Mouse (Mus musculus): ENCODE measurements around the gene Pskh1.

Gene Pskh1

GRCm38 (mm10) chr8:105900180-105900940, at the start of gene Pskh1:
Gene Pskh1, plus strand, starts transcription at chr8:105900441.
- DNase-seq (ENCODE audit: low read depth, low spot score) = peak; percentile 96

- DNase-seq (ENCODE audit: low read depth, low spot score) = no peak
Measured at GRCm38 (mm10) chr8:105850611-105851010, 49.6 kb upstream of the Pskh1 start.

GRCm38 (mm10) chr8:105851651-105852143, 48.5 kb upstream of the Pskh1 start:
- DNase-seq (ENCODE audit: low read depth, low spot score) = peak; percentile 95

- no peak for DNase-seq (ENCODE audit: low read depth, low spot score)
Measured at GRCm38 (mm10) chr8:105852146-105852729, 48.0 kb upstream of the Pskh1 start.

GRCm38 (mm10) chr8:105853178-105853577, 47.1 kb upstream of the Pskh1 start, which contains the start of gene Cenpt:
Gene Cenpt, minus strand, starts transcription at chr8:105853278.
- DNase-seq (ENCODE audit: low read depth, low spot score) = no peak

DNA sequence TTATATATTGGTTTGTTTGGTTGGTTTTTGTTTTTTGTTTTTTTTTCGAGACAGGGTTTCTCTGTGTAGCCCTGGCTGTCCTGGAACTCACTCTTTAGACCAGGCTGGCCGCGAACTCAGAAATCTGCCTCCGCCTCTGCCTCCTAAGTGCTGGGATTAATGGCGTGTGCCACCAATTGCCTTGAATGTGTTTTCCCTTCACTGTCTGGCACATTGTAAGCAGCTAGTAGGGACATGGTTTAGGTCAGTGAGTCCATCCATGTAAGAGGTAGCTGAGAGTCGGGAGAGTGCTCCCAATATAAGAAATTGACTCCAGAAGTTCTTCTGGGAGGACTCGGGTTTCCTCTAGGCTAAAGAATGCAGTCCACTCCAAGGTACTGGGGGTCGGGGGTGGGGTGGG, 45.9 kb upstream of the Pskh1 start:
- no peak for DNase-seq (ENCODE audit: low read depth, low spot score)

- DNase-seq (ENCODE audit: low read depth, low spot score) = peak; percentile 93
Measured at GRCm38 (mm10) chr8:105854715-105855216, 45.5 kb upstream of the Pskh1 start, which contains the start of gene Thap11. Gene Thap11, plus strand, starts transcription at chr8:105855132.

DNA sequence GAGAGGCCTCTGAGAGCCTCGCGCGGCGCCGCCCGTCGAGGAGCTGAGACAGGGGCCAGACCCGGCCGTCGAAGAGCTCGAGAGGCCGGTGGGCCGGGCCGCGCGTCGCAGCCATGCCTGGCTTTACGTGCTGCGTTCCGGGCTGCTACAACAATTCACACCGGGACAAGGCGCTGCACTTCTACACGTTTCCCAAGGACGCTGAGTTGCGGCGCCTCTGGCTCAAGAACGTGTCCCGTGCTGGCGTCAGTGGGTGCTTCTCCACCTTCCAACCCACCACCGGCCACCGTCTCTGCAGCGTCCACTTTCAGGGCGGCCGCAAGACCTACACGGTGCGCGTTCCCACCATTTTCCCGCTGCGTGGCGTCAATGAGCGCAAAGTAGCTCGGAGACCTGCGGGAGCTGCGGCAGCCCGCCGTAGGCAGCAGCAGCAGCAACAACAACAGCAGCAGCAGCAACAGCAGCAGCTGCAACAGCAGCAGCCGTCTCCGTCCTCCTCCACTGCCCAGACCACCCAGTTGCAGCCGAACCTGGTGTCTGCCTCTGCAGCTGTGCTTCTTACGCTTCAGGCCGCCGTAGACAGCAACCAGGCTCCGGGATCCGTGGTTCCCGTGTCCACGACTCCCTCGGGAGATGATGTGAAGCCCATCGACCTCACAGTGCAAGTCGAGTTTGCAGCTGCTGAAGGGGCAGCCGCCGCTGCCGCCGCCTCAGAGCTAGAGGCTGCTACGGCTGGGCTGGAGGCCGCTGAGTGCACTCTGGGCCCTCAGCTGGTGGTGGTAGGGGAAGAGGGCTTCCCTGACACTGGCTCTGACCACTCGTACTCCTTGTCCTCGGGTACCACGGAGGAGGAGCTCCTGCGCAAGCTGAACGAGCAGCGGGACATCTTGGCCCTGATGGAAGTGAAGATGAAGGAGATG, 44.7 kb upstream of the Pskh1 start:
- DNase-seq (ENCODE audit: low read depth, low spot score) = peak; percentile 32

DNA sequence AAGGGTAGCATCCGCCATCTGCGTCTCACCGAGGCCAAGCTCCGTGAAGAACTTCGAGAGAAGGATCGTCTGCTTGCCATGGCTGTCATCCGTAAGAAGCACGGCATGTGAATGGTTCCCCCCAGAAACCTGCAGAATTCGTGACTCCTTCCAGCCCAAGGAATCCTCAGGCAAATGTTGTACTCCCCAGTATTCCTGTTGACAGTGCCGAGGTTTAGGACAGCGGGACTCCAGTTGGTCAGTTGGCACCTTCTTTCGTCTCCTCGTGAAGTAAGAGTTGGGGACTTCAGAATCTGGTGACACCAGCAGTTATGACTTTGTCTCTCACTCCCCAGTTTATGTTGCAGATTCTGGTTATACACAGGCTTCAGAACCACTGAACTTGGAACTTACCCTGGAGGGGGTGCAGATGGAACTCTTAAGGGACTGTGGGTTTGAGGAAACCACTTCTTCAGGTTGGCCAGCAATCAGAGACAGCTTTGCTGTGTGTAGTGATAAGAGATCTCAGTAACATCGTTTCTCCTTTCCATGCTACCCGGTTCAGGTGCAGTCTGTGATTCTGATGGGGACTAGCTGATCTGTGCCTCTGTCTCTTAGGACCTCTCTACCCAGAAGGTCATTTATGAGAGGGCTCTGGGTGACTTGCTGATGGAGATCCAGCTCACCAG, 43.9 kb upstream of the Pskh1 start:
- DNase-seq (ENCODE audit: low read depth, low spot score) = no peak

GRCm38 (mm10) chr8:105858495-105858894, 41.7 kb upstream of the Pskh1 start:
- no peak for DNase-seq (ENCODE audit: low read depth, low spot score)

DNA sequence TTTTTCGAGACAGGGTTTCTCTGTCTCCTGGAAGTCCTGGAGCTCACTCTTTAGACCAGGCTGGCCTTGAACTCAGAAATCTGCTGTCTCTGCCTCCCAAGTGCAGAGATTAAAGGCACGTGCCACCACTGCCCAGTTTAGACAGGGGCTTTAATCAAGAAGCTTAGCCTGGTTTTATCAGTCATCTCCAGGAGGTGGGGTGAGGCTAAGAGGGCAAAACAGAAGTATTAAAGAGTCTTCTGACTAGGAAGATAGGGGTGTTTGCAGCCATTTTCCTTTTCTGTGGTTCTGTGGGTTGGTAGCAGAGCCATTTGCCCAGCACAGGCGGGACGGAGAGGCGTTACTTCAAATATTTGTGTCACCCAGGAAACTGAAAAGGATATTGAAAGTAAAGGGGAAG, 40.9 kb upstream of the Pskh1 start:
- no peak for DNase-seq (ENCODE audit: low read depth, low spot score)

- peak; percentile 98 for DNase-seq (ENCODE audit: low read depth, low spot score)
Measured at GRCm38 (mm10) chr8:105860143-105860981, 39.9 kb upstream of the Pskh1 start, which contains the start of gene Nutf2. Gene Nutf2, plus strand, starts transcription at chr8:105860580.

DNA sequence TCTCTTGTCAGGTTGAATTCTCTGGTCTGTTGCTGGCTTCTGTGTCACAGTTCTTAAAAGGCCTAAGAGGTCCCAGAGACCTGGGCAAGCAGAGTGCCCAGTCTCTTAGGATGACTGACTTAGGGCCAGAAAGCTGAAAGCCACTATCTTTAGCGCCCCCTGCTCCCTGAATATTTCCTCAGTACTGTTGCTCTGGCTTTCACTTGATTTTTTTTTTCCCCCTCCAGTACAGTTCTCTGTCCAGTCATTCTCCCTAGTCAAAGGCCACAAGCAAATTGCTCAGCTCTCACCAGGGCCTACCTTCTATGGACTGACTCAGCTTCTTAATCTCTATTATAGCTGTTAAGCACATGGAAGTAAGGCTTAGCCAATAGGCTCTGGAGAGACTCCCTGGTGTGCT, 38.3 kb upstream of the Pskh1 start:
- no peak for DNase-seq (ENCODE audit: low read depth, low spot score)

DNA sequence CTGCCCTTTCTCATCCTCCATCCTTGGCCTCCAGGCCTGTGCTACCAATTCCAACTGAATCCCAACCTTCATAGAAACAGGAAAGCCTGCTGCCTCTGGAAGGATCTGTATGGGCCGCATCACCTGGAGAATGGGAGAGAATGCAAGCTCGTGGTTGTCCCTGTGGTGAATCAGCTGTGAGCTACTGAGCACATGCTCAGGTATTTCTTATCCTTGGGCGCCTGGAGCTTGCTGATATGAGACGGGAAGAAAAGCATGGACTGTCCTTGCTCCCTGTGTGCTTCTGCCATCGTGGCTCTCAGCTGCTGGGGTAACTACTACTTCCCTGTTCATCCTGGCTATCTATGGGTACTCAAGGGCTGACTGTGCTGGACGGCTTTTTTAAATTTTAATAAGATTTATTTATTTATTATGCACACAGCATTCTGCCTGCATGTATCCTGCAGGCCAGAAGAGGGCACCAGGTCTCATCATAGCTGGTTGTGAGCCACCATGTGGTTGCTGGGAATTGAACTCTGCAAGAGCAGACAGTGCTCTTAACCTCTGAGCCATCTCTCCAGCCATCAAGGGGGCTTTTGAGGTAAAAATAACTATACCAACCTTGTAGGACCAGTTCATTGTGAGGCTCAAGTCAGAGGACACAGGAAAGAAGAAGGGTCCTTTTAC, 33.7 kb upstream of the Pskh1 start:
- DNase-seq (ENCODE audit: low read depth, low spot score) = no peak

- no peak for DNase-seq (ENCODE audit: low read depth, low spot score)
Measured at GRCm38 (mm10) chr8:105874301-105874700, 25.9 kb upstream of the Pskh1 start.

DNA sequence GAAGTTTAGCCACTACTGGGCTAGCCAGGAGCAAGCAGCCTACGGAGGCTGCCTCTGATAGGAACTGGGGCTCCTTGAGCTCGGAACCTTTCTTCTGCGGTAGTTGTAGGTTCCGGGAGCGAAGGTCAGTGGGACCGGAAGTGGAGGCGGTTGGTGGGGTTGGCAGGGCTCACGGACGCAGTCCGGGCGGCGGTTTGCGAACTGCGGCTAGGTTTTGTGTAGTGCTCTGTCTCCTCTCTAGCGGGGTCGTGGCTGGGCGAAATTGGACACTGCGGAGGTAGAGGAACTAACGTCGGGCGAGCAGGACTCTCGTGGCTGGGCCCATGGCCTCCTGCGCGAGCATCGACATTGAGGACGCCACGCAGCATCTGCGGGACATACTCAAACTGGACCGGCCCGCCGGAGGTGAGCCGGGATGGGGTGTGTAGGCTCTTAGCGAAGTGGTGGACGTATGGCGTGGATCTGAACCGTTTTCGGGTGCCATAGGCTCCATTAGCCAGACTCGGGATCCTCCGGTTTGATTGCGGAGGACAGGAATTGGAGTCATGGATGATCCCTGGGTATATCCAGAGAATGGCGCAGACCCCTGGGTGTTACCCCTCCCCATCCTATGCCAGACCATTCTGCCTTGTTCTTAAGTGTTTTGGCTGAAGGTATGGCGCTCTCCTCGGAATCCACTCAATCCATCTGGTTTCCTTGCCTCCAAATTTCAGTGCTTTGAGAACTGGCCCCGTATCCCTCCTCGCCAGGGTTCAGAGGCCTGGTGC, 19.3 kb upstream of the Pskh1 start, which contains the start of gene Edc4:
Gene Edc4, plus strand, starts transcription at position 128 of the 767 bp plus-strand sequence.
- DNase-seq (ENCODE audit: low read depth, low spot score) = peak; percentile 90

DNA sequence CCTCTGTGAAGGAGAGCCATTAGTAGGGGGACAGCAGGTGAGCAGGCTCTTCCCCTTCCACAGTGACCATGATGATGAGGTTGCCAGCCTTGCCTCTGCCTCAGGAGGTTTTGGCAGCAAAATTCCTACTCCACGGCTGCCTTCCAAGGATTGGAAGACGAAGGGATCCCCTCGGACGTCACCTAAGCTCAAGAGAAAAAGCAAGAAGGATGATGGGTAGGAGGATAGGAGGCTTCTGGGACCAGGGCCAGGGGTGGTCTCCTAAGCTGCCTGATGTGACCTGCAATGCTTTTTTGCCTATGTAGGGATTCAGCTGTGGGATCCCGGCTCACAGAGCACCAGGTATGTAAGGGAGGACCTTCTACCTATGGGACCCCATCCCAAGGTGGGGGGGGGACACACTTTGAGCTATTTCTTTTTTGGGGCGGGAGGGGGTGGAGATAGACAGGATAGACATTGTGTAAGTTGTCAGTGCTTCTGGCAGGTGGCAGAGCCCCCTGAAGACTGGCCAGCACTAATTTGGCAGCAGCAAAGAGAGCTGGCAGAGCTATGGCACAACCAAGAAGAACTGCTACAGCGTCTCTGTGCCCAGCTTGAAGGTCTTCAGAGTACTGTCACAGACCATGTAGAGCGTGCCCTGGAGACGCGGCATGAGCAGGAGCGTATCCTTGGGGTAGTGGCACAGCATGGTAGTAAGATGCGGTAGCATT, 10.3 kb upstream of the Pskh1 start:
- DNase-seq (ENCODE audit: low read depth, low spot score) = no peak

DNA sequence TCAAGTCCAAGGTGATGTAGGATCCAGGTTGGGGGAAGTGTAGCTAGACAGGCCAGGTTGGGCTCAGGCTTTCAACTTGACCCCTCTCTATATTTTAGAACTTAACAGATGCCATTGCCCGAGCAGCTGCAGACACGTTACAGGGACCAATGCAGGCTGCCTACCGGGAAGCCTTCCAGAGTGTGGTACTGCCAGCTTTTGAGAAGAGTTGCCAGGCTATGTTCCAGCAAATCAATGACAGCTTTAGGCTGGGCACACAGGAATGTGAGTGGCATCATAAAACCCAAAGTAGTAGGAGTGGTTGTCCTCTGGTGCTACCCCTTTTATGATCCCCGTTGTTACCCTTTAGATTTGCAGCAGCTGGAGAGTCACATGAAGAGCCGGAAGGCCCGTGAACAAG, 9.4 kb upstream of the Pskh1 start:
- no peak for DNase-seq (ENCODE audit: low read depth, low spot score)

Measured in forelimb bud, embryonic 11.5 days (tissue).